Mouse (Mus musculus): ENCODE measurements around the gene Spdl1.

Gene Spdl1

DNA sequence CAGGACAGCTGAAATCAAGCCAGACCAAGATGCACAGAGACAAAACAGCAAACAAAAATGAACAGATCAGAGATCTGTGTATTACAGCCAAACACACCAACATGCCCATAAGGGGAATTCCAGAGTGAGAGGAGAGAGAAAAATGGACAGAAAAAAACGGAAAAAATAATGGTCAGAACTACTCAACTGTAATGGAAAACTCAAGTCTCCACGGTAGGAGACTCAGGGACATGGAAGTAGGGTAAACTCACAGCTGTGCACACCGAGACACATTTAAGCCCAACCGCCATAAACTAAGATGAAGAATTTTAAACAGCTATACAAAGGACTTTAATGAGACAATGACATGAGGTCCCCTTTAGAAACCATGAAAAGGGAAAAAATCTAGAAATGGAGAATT is 73.9 kb downstream of the Spdl1 start:
- no peak for DNase-seq (ENCODE audit: low spot score)
